Mouse (Mus musculus) ES-CJ7 (cell line): ENCODE data around the gene Gm9817.
"Not testable (repeated sequence)": the region's sequence is repeated elsewhere in the genome, so short reads cannot be mapped to it uniquely, and the experiment has no call there.

Source experiments
- DNase-seq: peaks from one replicate; pipeline ENCODE4 v3.0.0; 2011; ENCODE audit warnings: low read depth, low spot score

Gm9817 gene

GRCm38 (mm10) chr13:45078392-45078791 lies at the start of gene Gm9817:
Gene Gm9817, plus strand, starts transcription at chr13:45078692.
- DNase-seq: not testable (repeated sequence)

- no peak for DNase-seq
Observed at GRCm38 (mm10) chr13:45029791-45030190, 48.7 kb upstream of the Gm9817 start.

- peak; percentile 91 for DNase-seq
Observed at GRCm38 (mm10) chr13:45030830-45031229, 47.7 kb upstream of the Gm9817 start.

- DNase-seq: no peak
Observed at GRCm38 (mm10) chr13:45031314-45031713, 47.2 kb upstream of the Gm9817 start.

- DNase-seq: no peak
Observed at GRCm38 (mm10) chr13:45031748-45032147, 46.7 kb upstream of the Gm9817 start.

- no peak for DNase-seq
Observed at GRCm38 (mm10) chr13:45032484-45032883, 46.0 kb upstream of the Gm9817 start.

DNA sequence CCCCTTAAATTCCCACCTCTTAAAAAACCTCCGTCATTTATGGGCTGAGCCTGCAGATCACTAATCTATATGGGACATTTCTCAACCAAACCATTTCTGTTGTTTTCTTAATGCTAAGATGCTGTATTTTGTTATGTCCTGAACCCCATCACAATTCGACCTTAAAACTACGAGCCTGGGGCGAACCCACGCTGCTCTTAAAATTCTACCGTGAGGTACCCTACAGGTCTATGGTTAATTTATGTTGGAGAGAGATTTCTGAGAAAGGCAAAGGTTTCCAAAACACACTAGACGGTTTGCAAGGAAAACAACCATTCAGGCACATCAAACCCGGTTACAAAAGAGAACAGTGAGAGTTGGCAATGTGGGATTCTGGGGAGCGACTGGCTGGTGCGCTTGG lies 45.1 kb upstream of the Gm9817 start:
- no peak for DNase-seq

DNA sequence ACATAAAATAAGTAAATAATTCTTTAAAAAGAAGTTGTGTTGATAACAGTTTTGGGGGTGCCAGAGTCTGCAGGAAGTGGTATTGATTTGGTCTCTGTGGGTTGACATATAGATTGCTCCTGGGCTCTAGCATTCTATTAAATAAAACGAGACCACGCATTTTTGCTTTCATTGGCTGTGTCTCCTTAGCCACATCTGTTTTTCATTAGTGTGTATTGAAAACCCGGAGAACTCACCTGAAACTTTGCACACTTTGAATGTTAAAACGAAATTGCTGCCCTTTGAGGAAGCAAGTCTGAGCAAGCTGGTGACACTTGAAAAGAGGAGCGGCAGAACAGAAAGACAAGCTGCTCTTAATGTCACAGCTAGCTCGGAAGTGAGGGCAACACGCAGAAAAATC lies 43.7 kb upstream of the Gm9817 start:
- no peak for DNase-seq

GRCm38 (mm10) chr13:45036417-45036816 lies 42.1 kb upstream of the Gm9817 start:
- no peak for DNase-seq

GRCm38 (mm10) chr13:45040195-45040594 lies 38.3 kb upstream of the Gm9817 start:
- DNase-seq: no peak

- no peak for DNase-seq
Observed at GRCm38 (mm10) chr13:45040741-45041140, 37.8 kb upstream of the Gm9817 start.

GRCm38 (mm10) chr13:45043466-45043865 lies 35.0 kb upstream of the Gm9817 start:
- no peak for DNase-seq

DNA sequence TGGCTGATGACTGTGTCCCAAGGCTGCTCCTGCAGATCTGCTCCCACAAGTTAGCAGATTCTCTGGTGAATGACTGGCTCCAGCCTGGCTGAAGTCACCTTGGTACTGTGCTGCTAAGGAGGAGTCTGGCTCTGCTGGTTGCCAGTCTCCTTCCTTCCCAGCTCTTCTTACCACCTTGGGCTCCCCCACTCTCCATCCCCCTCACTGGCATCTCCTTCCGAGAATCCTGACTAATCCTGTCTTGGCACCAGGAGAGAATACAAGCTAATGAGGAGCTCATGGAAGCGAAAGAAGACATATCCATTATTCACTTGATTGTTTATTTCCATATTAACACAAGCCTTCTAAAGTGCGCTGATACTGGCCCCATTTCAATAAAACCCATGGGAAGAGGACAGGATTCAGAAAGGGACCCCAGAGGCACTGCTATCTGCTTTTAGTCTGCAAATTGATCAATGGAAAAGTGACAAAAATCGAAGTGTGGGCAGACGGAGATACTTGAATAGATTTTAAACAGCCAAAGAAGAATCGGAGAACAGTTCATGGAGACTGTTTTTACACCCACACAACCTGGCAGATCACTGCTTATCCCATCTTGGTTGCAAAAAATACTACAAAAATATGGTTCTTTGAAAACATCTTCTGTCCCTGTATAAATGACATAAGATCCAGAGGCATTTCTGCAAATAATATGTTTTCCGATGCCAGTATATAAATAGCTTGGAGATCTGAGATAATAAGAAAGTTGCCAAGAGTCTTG lies 29.1 kb upstream of the Gm9817 start:
- no peak for DNase-seq

DNA sequence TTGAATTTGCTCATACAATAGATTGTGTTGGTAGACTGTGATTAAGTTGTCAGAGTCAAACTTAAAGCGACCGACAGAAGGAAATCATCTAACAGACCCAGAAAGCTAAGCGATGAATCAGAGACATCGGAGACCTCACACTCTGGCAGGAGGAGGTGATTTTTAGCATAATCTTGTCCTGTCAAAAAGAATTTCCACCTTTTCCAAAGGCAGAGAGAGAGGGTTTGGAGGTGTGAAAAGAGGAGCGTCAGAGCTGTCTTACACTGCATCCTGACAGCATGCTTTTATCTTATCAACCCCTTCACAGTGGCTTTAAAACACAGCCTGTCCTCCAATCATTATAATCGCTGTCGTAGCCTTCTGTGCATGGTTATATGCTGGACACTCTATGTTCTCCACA lies 25.7 kb upstream of the Gm9817 start:
- no peak for DNase-seq

GRCm38 (mm10) chr13:45053843-45054242 lies 24.6 kb upstream of the Gm9817 start:
- DNase-seq: no peak

DNA sequence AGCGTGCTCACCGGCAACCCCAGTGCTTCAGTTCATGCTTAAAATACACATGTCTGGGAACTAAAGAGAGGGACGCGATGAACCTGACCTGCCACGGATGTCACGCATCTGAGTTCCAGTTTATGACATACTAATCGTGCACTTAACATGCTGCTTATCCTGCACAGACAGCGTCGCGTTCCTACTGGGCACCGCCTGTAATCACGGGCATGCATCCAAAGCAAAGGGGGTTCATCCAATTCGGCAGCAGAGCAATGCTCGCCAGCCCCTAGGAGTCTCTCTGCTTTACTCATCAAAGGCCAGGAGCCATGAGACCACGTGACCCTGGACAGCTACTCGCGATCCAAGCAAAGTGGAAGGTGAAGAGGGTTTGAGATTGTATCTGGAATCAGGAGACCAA lies 19.3 kb upstream of the Gm9817 start:
- DNase-seq: no peak

- no peak for DNase-seq
Observed at GRCm38 (mm10) chr13:45063146-45063545, 15.3 kb upstream of the Gm9817 start.

- no peak for DNase-seq
Observed at GRCm38 (mm10) chr13:45064951-45065350, 13.5 kb upstream of the Gm9817 start.

- no peak for DNase-seq
Observed at GRCm38 (mm10) chr13:45070366-45070765, 8.1 kb upstream of the Gm9817 start.

GRCm38 (mm10) chr13:45075012-45075411 lies 3.5 kb upstream of the Gm9817 start:
- no peak for DNase-seq

DNA sequence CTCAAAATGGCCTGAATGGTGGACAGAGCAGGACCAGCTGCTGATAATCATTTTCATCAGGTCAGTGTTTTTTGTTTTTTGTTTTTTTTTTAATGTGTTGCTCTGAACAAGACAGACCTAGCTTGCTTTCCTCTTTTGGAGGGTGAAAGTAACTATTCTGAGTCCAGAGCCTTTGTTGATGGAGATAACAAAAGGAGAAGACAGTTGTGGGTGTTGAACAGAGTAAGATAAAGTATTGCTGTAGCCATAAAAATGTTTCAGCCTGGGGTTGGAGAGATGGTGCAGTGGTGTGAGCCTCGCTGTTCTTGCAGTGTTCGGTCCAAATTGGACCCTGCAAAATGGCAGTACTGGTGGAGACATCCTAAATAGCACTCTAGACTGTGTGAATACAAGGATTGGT lies 2.8 kb upstream of the Gm9817 start:
- DNase-seq: no peak

GRCm38 (mm10) chr13:45080771-45081170 lies 2.3 kb downstream of the Gm9817 start:
- DNase-seq: no peak

GRCm38 (mm10) chr13:45083696-45084095 lies 5.2 kb downstream of the Gm9817 start:
- DNase-seq: no peak

DNA sequence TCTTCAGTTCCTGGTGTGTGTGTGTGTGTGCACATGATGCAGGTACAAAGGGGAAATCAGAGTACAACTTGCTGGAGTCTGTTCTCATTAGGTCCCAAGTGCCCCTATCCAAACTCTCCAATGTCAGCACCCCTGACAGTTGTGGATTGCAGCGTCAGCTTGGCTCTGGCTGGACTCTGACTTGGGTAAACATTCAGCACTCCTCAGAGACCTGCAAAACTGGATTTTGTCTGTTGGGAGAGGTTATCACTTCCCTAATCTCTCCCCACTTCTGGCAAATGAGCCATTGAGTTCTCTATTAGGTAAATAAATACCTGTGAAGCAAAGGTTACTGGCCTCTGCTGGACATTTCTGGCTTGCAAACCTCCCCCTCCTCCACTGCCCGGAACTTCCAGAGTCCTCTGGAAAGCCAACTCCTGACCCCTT lies 10.3 kb downstream of the Gm9817 start:
- no peak for DNase-seq
